ENCODE assay signal across 8 mouse cellular contexts in genomic region chr4:117891738-117892161, GRCm38 (mm10). TPM values are rescaled to one million over a fixed set of nuclear protein-coding genes. Genes with fewer than 3 reads are reported as not detected.
DNase-seq lines count a peak whose midpoint lies in the region; ATAC-seq and TF ChIP-seq lines count a peak whose summit lies in the region.

Gene Dph2 (minus strand): TSS chr4:117892032.

- H3K4me2 ChIP-seq in CH12.LX (ENCODE audit: insufficient read depth, low read depth, poor library complexity, severe bottlenecking), result peak within 1 kb of the TSS; percentile 73
- H3K4me2 ChIP-seq in heart, embryonic 14.5 days (ENCODE audit: low read length), result peak within 1 kb of the TSS; percentile 75
- H3K4me2 ChIP-seq in liver, embryonic 12.5 days, result peak within 1 kb of the TSS; percentile 74
- peak within 1 kb of the TSS; percentile 77 for H3K4me2 ChIP-seq in stomach, embryonic 16.5 days (ENCODE audit: low read depth, low read length)

- peak; percentile 92 for DNase-seq in CH12.LX (ENCODE audit: extremely low read depth)
- DNase-seq in c-Kit-negative CD71-positive TER-119-positive erythroid progenitor cells, embryonic 14.5 days (ENCODE audit: low read depth, low spot score), result peak; percentile 75
- DNase-seq in fibroblast of lung, adult 2 months (ENCODE audit: low read depth), result peak; percentile 70
- peak; percentile 86 for DNase-seq in kidney, postnatal 10 days
- DNase-seq in natural killer cell, adult 2 months (ENCODE audit: low spot score in 2 of 2), result peak; percentile 70 to 71

- WGBS in heart, embryonic 14.5 days, result 0% methylated on average over 21 of the region's 21 CpGs
- WGBS in liver, embryonic 12.5 days (ENCODE audit: insufficient replicate concordance), result under 1% methylated on average over 21 of the region's 21 CpGs
- WGBS in stomach, embryonic 16.5 days, result 0% methylated on average over 21 of the region's 21 CpGs

- peaks cover 9% of the 10 kb centered on the region for H3K79me2 ChIP-seq in CH12.LX (replicated peaks; ENCODE audit: control insufficient read depth, extremely low read depth, insufficient read depth, poor library complexity, severe bottlenecking)

- H3K27me3 ChIP-seq in CH12.LX (replicated peaks), result no peaks in the 10 kb centered on the region
- no peaks in the 10 kb centered on the region for H3K27me3 ChIP-seq in heart, embryonic 14.5 days (ENCODE audit: control insufficient read depth, insufficient read depth, low read length)
- H3K27me3 ChIP-seq in liver, embryonic 12.5 days (replicated peaks), result no peaks in the 10 kb centered on the region
- no peaks in the 10 kb centered on the region for H3K27me3 ChIP-seq in stomach, embryonic 16.5 days (ENCODE audit: control insufficient read depth, insufficient read depth, low read length)

- TF ChIP-seq CTCF in CH12.LX (conservative IDR thresholded peaks at IDR 0.05 in 1 of 2, IDR thresholded peaks at IDR 0.05 in 1 of 2; ENCODE audit: low read depth in 2 of 2, low read length in 2 of 2), result no peak

- no peak for TF ChIP-seq EP300 in CH12.LX (IDR thresholded peaks at IDR 0.05; ENCODE audit: low read length)

- TF ChIP-seq POLR2A in CH12.LX (IDR thresholded peaks at IDR 0.05; ENCODE audit: low read depth, low read length), result peak; percentile 80

- peaks cover 5 to 21% of the 10 kb centered on the region in 2 experiments for H3K4me1 ChIP-seq in CH12.LX (ENCODE audit: control insufficient read depth in 1 of 2, insufficient read depth in 2 of 2)
- H3K4me1 ChIP-seq in heart, embryonic 14.5 days (ENCODE audit: control insufficient read depth in 2 of 2, insufficient read depth in 2 of 2, low read length in 2 of 2), result peaks cover 7 to 10% of the 10 kb centered on the region in 2 experiments; a peak in 3 of 4 replicates
- peaks cover 30% of the 10 kb centered on the region for H3K4me1 ChIP-seq in liver, embryonic 12.5 days
- H3K4me1 ChIP-seq in stomach, embryonic 16.5 days (ENCODE audit: control insufficient read depth, insufficient read depth, low read length), result peaks cover 10% of the 10 kb centered on the region

- no peak for TF ChIP-seq RAD21 in CH12.LX (IDR thresholded peaks at IDR 0.05; ENCODE audit: low read depth, low read length)

- dilution Hi-C loops in CH12.LX (cut with MboI; ENCODE audit: extremely low pct_ligation_motif_present, extremely low pct_unique_long_range_greater_than_20kb, low sequenced_read_pairs), result no loop called here

- H3K36me3 ChIP-seq in CH12.LX (replicated peaks in 1 of 2; ENCODE audit: control insufficient read depth in 1 of 2, insufficient read depth in 1 of 2, low read length in 1 of 2), result peaks cover 34 to 66% of the 10 kb centered on the region in 2 experiments
- H3K36me3 ChIP-seq in heart, embryonic 14.5 days (ENCODE audit: control insufficient read depth, insufficient read depth, low read length), result peaks cover 48% of the 10 kb centered on the region
- H3K36me3 ChIP-seq in liver, embryonic 12.5 days, result peaks cover 55% of the 10 kb centered on the region
- H3K36me3 ChIP-seq in stomach, embryonic 16.5 days (ENCODE audit: control insufficient read depth, insufficient read depth, low read length), result peaks cover 3% of the 10 kb centered on the region; the same call in 1 of the 2 replicates

- peak within 1 kb of the TSS; percentile 70 to 91 (median 88) for H3K4me3 ChIP-seq in CH12.LX (replicated peaks in 1 of 3; ENCODE audit: low read depth in 2 of 3, low read length in 2 of 3, poor library complexity in 1 of 3)
- peak within 1 kb of the TSS; percentile 72 to 87 for H3K4me3 ChIP-seq in heart, embryonic 14.5 days (ENCODE audit: control insufficient read depth in 1 of 2, insufficient read depth in 1 of 2, low read depth in 1 of 2, low read length in 2 of 2)
- H3K4me3 ChIP-seq in liver, embryonic 12.5 days, result peak within 1 kb of the TSS; percentile 84
- H3K4me3 ChIP-seq in stomach, embryonic 16.5 days (replicated peaks; ENCODE audit: low read length), result peak within 1 kb of the TSS; percentile 87

- in situ Hi-C loops in CH12.LX (cut with MboI; ENCODE audit: low pct_ligation_motif_present, low pct_unique_long_range_greater_than_20kb, low sequenced_read_pairs), result no loop called here

- ATAC-seq in heart, embryonic 14.5 days (ENCODE audit: insufficient number of reproducible peaks, insufficient read depth, low FRiP score, low read depth), result peak; percentile 76
- ATAC-seq in liver, embryonic 12.5 days, result peak; percentile 80
- ATAC-seq in stomach, embryonic 16.5 days (ENCODE audit: insufficient read depth, low FRiP score), result peak; percentile 79

- H3K27ac ChIP-seq in CH12.LX (ENCODE audit: insufficient read depth, low read depth), result no peak within 1 kb of the TSS
- no peak within 1 kb of the TSS for H3K27ac ChIP-seq in heart, embryonic 14.5 days (replicated peaks in 1 of 2; ENCODE audit: control insufficient read depth in 1 of 2, insufficient read depth in 1 of 2, low read depth in 2 of 2, low read length in 2 of 2)
- no peak within 1 kb of the TSS for H3K27ac ChIP-seq in liver, embryonic 12.5 days
- H3K27ac ChIP-seq in stomach, embryonic 16.5 days (ENCODE audit: low read length), result no peak within 1 kb of the TSS

- peak within 1 kb of the TSS; percentile 67 for H3K9ac ChIP-seq in CH12.LX (ENCODE audit: insufficient read depth, low read depth)
- peak within 1 kb of the TSS; percentile 61 for H3K9ac ChIP-seq in heart, embryonic 14.5 days (ENCODE audit: low read length)
- peak within 1 kb of the TSS; percentile 68 for H3K9ac ChIP-seq in liver, embryonic 12.5 days
- H3K9ac ChIP-seq in stomach, embryonic 16.5 days (ENCODE audit: low read length), result peak within 1 kb of the TSS; percentile 72

- no peaks in the 10 kb centered on the region for H3K9me3 ChIP-seq in CH12.LX (replicated peaks; ENCODE audit: low read length)
- H3K9me3 ChIP-seq in heart, embryonic 14.5 days (ENCODE audit: control insufficient read depth, low read length), result no peaks in the 10 kb centered on the region
- no peaks in the 10 kb centered on the region for H3K9me3 ChIP-seq in liver, embryonic 12.5 days (replicated peaks)
- H3K9me3 ChIP-seq in stomach, embryonic 16.5 days (replicated peaks; ENCODE audit: control insufficient read depth, low read length), result no peaks in the 10 kb centered on the region

TF ChIP-seq in CH12.LX, 34 proteins besides CTCF, POLR2A, EP300 and RAD21 (continues in another document):
- TF ChIP-seq USF1 (IDR thresholded peaks at IDR 0.05; ENCODE audit: low read depth, low read length), result no peak
- TF ChIP-seq SIN3A (IDR thresholded peaks at IDR 0.05; ENCODE audit: low read length), result peak; percentile 97
- 0 out of 2 replicates have a peak, but pooled peaks have one; percentile 16 for TF ChIP-seq IRF4 (IDR thresholded peaks at IDR 0.05; ENCODE audit: low read depth, low read length)
- TF ChIP-seq NELFE (IDR thresholded peaks at IDR 0.05; ENCODE audit: low read depth, low read length), result peak; percentile 75
- no peak for TF ChIP-seq ZC3H11A (IDR thresholded peaks at IDR 0.05; ENCODE audit: low read depth, low read length)
- TF ChIP-seq MAX (IDR thresholded peaks at IDR 0.05; ENCODE audit: low read length), result peak; percentile 82
- peak; percentile 98 for TF ChIP-seq HCFC1 (IDR thresholded peaks at IDR 0.05; ENCODE audit: low read depth, low read length)
- TF ChIP-seq TBP (conservative IDR thresholded peaks at IDR 0.05; ENCODE audit: low read depth, low read length), result no peak
- no peak; the same call in 1 of the 2 replicates for TF ChIP-seq NRF1 (IDR thresholded peaks at IDR 0.05; ENCODE audit: low read depth, low read length)
- TF ChIP-seq USF2 (conservative IDR thresholded peaks at IDR 0.05; ENCODE audit: low read depth, low read length), result no peak
- TF ChIP-seq RCOR1 (conservative IDR thresholded peaks at IDR 0.05; ENCODE audit: low read depth, low read length), result no peak
- TF ChIP-seq KAT2A (IDR thresholded peaks at IDR 0.05; ENCODE audit: insufficient replicate concordance, low read length), result peak; percentile 92; the same call in 1 of the 2 replicates
- no peak for TF ChIP-seq PAX5 (IDR thresholded peaks at IDR 0.05; ENCODE audit: low read length)
- no peak for TF ChIP-seq MAFK (IDR thresholded peaks at IDR 0.05; ENCODE audit: insufficient replicate concordance, low read length)
- no peak for TF ChIP-seq E2F4 (IDR thresholded peaks at IDR 0.05; ENCODE audit: insufficient replicate concordance, low read depth, low read length)
- no peak for TF ChIP-seq MEF2A (IDR thresholded peaks at IDR 0.05; ENCODE audit: borderline replicate concordance, low read depth, low read length)
- TF ChIP-seq MYC (IDR thresholded peaks at IDR 0.05; ENCODE audit: low read depth, low read length), result peak; percentile 95
- TF ChIP-seq ZMIZ1 (IDR thresholded peaks at IDR 0.05; ENCODE audit: low read depth, low read length), result 0 out of 2 replicates have a peak, but pooled peaks have one; percentile 46
- TF ChIP-seq GABPA (IDR thresholded peaks at IDR 0.05; ENCODE audit: insufficient replicate concordance, low read depth, low read length), result peak; percentile 52; the same call in 1 of the 2 replicates
- TF ChIP-seq JUND (conservative IDR thresholded peaks at IDR 0.05; ENCODE audit: low read depth, low read length), result no peak
- TF ChIP-seq ZKSCAN1 (IDR thresholded peaks at IDR 0.05; ENCODE audit: borderline replicate concordance, low read depth, low read length), result no peak
- TF ChIP-seq POLR2AphosphoS2 (IDR thresholded peaks at IDR 0.05; ENCODE audit: low read depth, low read length), result 0 out of 2 replicates have a peak, but pooled peaks have one; percentile 58
- TF ChIP-seq ZNF384 (IDR thresholded peaks at IDR 0.05; ENCODE audit: low read depth, low read length), result no peak
- TF ChIP-seq MAZ (IDR thresholded peaks at IDR 0.05; ENCODE audit: low read depth, low read length), result no peak
- no peak for TF ChIP-seq JUN (IDR thresholded peaks at IDR 0.05; ENCODE audit: insufficient read depth, low read depth, low read length)
- TF ChIP-seq CHD2 (IDR thresholded peaks at IDR 0.05; ENCODE audit: low read length), result peak; percentile 89
- TF ChIP-seq TCF12 (IDR thresholded peaks at IDR 0.05; ENCODE audit: low read depth, low read length), result peak; percentile 49; the same call in 1 of the 2 replicates
- no peak for TF ChIP-seq SMC3 (IDR thresholded peaks at IDR 0.05; ENCODE audit: low read depth, low read length)
- TF ChIP-seq ETS1 (conservative IDR thresholded peaks at IDR 0.05; ENCODE audit: low read depth, low read length), result no peak
- peak; percentile 98 for TF ChIP-seq ELF1 (IDR thresholded peaks at IDR 0.05; ENCODE audit: low read depth, low read length)

RNA-seq across cellular contexts. Expression of gene Dph2, which starts in this region (rescaled TPM):
- total RNA-seq in CH12.LX (2012; rRNA removed) (19.8 and 25.8 TPM in 2 replicates), CH12.LX (2014; rRNA removed) (20.9 and 21.5 TPM in 2 replicates)
- 15.2 and 20.8 TPM in 2 replicates for polyA plus RNA-seq in CH12.LX (2012; ENCODE audit: insufficient read length, low read depth)
- 10.4 and 10.6 TPM in 2 replicates for polyA plus RNA-seq in heart, embryonic 14.5 days (2014; fragmentation: Nextera tagmentation; extraction: Ambion mirVana)
- 15.5 and 15.8 TPM in 2 replicates for polyA plus RNA-seq in liver, embryonic 12.5 days (2016; fragmentation: Nextera tagmentation; extraction: Ambion mirVana)
- polyA plus RNA-seq in stomach, embryonic 16.5 days (2015; fragmentation: Nextera tagmentation; extraction: Ambion mirVana), result 16.5 and 19.4 TPM in 2 replicates
